Mouse (Mus musculus) testis, adult 2 months (tissue): ENCODE measurements around the gene Dio1.

ENCODE experiments used
- CTCF ChIP-seq: fragments of 200-500 bp; IDR thresholded peaks from 2 replicates; pipeline ENCODE4 v1.5.1; 2012; ENCODE audit warnings: low read depth, mild to moderate bottlenecking, inconsistent platforms, low read length, moderate library complexity; ENCODE audit not compliant: control insufficient read depth, insufficient read depth, insufficient replicate concordance
- POLR2A ChIP-seq: fragments of 200-500 bp; IDR thresholded peaks from 2 replicates; pipeline ENCODE4 v1.6.1; 2012; ENCODE audit warnings: low read depth, mild to moderate bottlenecking, inconsistent platforms, low read length, moderate library complexity; ENCODE audit not compliant: control insufficient read depth

DNA sequence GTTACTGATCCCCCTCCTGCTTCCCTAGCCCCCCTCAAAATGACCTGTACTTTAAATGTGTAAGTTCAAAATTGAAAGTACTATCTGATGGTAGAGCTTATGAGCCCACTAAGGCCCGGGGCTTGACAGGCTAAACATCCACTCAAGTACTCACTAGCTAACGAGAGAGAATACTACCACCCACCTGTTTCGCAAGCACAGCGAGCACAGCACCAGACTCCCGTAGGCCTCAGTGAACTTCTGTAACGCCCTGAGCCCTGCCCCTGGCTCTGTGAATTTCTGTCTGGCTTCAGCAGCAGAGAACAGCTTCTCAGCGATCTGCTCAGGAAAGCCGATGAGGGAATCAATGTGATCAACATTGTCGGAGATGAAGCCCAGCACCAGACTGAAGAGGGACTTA, 59.9 kb downstream of the Dio1 start:
- TF ChIP-seq POLR2A (no peak), CTCF (no peak)
